Mouse (Mus musculus) lung, embryonic 15.5 days (tissue): ENCODE measurements around the gene Rpl6. TPM values are rescaled to one million over a fixed set of nuclear protein-coding genes. Genes with fewer than 3 reads are reported as not detected.
"Not testable (repeated sequence)": the region's sequence is repeated elsewhere in the genome, so short reads cannot be mapped to it uniquely, and the experiment has no call there.

ENCODE experiments used
- ATAC-seq: fragments of 200-750 bp; cut with Nextera tagmentation; 2 replicates; pipeline ENCODE4 v1.8.0; 2017; ENCODE audit warnings: moderate number of reproducible peaks, borderline replicate concordance; ENCODE audit not compliant: low FRiP score, low TSS enrichment; ENCODE audit errors: extremely low read depth
- H3K27ac ChIP-seq: fragments of 300-500 bp; sonication (generic); 2 replicates; pipeline ENCODE4 v1.5.1; 2015; ENCODE audit warnings: moderate library complexity, mild to moderate bottlenecking, inconsistent platforms
- H3K27me3 ChIP-seq: fragments of 300-500 bp; sonication (generic); 2 replicates; pipeline ENCODE4 v1.6.1; 2015; ENCODE audit warnings: inconsistent platforms
- H3K36me3 ChIP-seq: fragments of 300-500 bp; sonication (generic); 2 replicates; pipeline ENCODE4 v1.6.1; 2015; ENCODE audit warnings: inconsistent platforms
- H3K4me1 ChIP-seq: fragments of 300-500 bp; sonication (generic); 2 replicates; pipeline ENCODE4 v1.6.1; 2015; ENCODE audit warnings: inconsistent platforms
- H3K4me2 ChIP-seq: fragments of 300-500 bp; sonication (generic); 2 replicates; pipeline ENCODE4 v1.6.1; 2015; ENCODE audit warnings: inconsistent platforms, mild to moderate bottlenecking, moderate library complexity
- H3K4me3 ChIP-seq: fragments of 300-500 bp; sonication (generic); 2 replicates; pipeline ENCODE4 v1.5.1; 2015; ENCODE audit warnings: mild to moderate bottlenecking, inconsistent platforms
- H3K9ac ChIP-seq: fragments of 300-500 bp; sonication (generic); 2 replicates; pipeline ENCODE4 v1.6.1; 2015; ENCODE audit warnings: inconsistent platforms
- H3K9me3 ChIP-seq: fragments of 300-500 bp; sonication (generic); 2 replicates; pipeline ENCODE4 v1.6.1; 2016; ENCODE audit warnings: inconsistent platforms
- WGBS: fragments of 180-500 bp; shearing (Covaris S2); methylation state at CpG from one replicate; pipeline ENCODE4 v1.1.7; 2015; 5-methylcytosine and 5-hydroxymethylcytosine counted together
- polyA plus RNA-seq: library from polyadenylated mRNA; unstranded; fragments of >200 nt; fragmentation: Nextera tagmentation; extraction: Ambion mirVana; gene quantifications from 2 replicates; pipeline ENCODE4 v1.2.1, GENCODE M21; 2015

Gene Rpl6
- polyA plus RNA-seq, 1 experiment from 2014 or later = 563 TPM

DNA sequence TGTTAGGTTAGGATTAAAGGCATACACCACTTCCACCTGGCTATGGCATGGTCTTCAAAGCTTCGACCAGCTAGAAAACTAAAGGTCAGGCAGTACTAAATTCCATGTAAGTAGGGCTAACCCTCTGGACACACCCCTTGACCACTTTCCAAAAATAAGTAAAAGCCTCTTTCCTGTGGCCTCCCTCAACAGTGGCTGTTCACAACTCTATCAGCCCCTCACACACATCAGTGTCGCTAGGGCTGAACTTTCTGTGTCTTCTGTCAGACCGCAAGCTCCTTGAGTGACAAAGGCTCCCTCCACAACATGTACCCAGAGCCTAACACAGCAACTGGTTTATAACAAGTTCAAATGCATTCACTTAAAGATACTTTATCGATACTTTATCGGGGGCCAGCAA lies 5.9 kb upstream of the Rpl6 start:
- H3K36me3 ChIP-seq = no peaks in the 10 kb centered on the region
- H3K4me2 ChIP-seq = no peak overlapping the region
- no peak for ATAC-seq
- H3K4me1 ChIP-seq = no peaks in the 10 kb centered on the region
- no peak overlapping the region for H3K4me3 ChIP-seq
- 81% methylated on average over 5 of the region's 5 CpGs for WGBS
- H3K9me3 ChIP-seq = no peaks in the 10 kb centered on the region
- H3K27me3 ChIP-seq = no peaks in the 10 kb centered on the region
- H3K27ac ChIP-seq = no peak overlapping the region
- H3K9ac ChIP-seq = no peak overlapping the region

DNA sequence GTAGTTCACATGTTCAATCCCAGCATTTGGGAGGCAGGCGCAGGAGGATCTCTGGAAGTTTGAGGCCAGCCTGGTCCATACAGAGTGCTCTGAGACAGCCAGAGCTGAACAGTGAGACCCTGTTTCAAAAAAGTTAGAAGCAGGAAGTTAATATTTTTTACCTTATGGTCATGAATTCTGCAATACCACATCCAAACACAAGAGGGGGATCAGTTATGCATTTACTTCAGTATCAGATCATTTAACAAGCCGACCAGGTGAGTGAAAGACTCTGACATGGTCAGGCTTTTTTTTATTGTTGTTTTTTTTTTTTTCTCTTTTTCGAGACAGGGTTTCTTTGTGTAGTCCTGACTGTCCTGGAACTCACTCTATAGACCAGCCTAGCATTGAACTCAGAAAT lies 2.5 kb upstream of the Rpl6 start:
- Histone ChIP-seq H3K4me3 (no peak overlapping the region), H3K4me1 (peaks cover 14% of the 10 kb centered on the region), H3K9me3 (no peaks in the 10 kb centered on the region), H3K27ac (no peak overlapping the region), H3K27me3 (no peaks in the 10 kb centered on the region), H3K9ac (no peak overlapping the region), H3K36me3 (peaks cover 13% of the 10 kb centered on the region), H3K4me2 (no peak overlapping the region)
- WGBS = 41% methylated on average over 3 of the region's 3 CpGs
- no peak for ATAC-seq

DNA sequence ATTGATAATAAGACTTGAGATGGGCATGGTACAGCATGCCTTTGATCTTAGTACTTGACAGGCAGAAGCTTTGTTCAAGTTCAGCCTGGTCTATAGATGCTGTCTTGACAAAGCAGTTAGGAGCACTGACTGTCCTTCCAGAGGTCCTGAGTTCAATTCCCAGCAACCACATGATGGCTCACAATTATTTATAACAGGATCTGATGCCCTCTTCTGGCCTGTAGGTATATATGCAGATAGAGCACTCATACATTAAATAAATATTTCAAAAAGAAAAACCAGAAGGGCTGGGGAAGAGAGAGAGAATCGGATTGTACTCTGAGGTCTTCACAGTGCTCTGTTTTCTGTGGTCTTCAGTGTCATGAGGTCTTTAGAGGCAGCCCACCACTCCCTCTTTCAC lies 1.8 kb upstream of the Rpl6 start:
- ATAC-seq = no peak
- WGBS = 77% methylated on average over 1 of the region's 1 CpGs
- Histone ChIP-seq H3K36me3 (peaks cover 20% of the 10 kb centered on the region), H3K9ac (no peak overlapping the region), H3K9me3 (no peaks in the 10 kb centered on the region), H3K4me3 (no peak overlapping the region), H3K4me1 (peaks cover 19% of the 10 kb centered on the region), H3K27me3 (no peaks in the 10 kb centered on the region), H3K4me2 (no peak overlapping the region), H3K27ac (no peak overlapping the region)

DNA sequence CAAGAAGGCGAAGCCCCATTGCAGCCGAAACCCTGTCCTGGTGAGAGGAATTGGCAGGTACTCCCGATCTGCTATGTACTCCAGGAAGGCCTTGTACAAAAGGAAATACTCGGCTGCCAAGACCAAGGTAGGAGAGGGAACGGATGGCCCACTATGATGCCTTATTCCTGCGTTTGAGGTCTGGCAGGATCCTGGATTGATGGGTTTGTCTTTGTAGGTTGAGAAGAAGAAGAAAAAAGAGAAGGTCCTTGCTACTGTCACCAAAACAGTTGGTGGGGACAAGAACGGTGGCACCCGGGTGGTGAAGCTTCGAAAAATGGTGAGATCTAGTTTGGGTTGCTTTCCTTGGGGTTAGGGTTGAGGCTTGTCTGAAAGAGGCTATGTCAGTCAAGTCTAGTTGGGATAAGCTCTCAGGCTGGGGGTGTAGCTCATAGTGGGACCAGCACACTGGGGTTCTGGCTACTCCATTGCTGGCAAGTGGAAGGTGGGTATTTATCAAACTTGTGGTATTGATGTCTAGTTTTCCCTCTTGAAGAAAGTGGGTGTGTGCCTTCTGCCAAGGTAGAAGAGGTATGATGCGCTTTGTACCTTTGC lies 1.4 kb downstream of the Rpl6 start:
- H3K4me2 ChIP-seq = peak overlapping the region; percentile 69
- peaks cover 52% of the 10 kb centered on the region for H3K36me3 ChIP-seq

DNA sequence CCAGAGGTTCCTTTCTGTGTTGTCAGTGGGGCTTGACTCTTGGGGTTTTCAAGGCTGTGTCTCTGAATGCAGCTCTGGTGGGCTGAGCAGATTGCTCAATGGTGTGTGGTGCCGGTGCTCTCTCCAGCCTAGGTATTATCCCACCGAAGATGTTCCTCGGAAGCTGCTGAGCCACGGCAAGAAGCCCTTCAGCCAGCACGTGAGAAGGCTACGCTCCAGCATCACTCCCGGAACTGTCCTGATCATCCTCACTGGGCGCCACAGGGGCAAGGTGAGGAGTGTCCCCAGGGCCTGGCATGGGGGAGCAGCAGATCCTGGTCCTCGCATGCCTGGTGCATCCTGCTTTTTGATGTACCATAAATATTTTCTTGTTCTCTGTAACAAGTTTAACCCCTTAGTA lies 2.3 kb downstream of the Rpl6 start:
- peak overlapping the region; percentile 99 for H3K9ac ChIP-seq
- peak overlapping the region; percentile 97; the same call in 1 of the 2 replicates for H3K4me3 ChIP-seq
- H3K4me2 ChIP-seq = peak overlapping the region; percentile 69; the same call in 1 of the 2 replicates
- H3K27me3 ChIP-seq = no peaks in the 10 kb centered on the region
- H3K36me3 ChIP-seq = peaks cover 61% of the 10 kb centered on the region
- peaks cover 25% of the 10 kb centered on the region for H3K4me1 ChIP-seq
- 70% methylated on average over 9 of the region's 9 CpGs for WGBS
- H3K27ac ChIP-seq = no peak overlapping the region
- ATAC-seq = no peak
- H3K9me3 ChIP-seq = no peaks in the 10 kb centered on the region

More for the DNA sequence above, 1.4 kb downstream of the Rpl6 start:
- H3K9me3 ChIP-seq, H3K27ac ChIP-seq, H3K27me3 ChIP-seq, ATAC-seq: not testable (repeated sequence)
- Histone ChIP-seq H3K4me1 (peaks cover 25% of the 10 kb centered on the region), H3K9ac (peak overlapping the region; percentile 99), H3K4me3 (peak overlapping the region; percentile 97)
- WGBS = 62% methylated on average over 8 of the region's 10 CpGs

DNA sequence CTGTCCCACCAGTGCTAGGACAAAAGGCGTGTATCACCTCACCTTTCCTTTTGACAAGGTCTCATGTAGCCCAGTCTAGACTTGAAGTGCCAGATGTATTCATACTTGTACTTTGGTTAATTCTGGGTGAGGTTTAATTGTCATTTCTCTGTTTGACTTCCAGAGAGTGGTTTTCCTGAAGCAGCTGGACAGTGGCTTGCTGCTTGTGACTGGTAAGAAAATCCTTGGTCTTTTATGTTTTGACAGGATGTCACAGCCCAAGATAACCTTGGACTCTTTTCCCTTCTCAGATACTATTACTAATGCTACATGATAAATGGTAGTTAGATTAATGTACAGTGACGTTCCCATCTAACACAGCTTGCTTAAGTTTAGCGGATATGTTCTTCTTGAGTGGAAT lies 2.7 kb downstream of the Rpl6 start:
- no peak for ATAC-seq
- H3K9ac ChIP-seq = no peak overlapping the region

DNA sequence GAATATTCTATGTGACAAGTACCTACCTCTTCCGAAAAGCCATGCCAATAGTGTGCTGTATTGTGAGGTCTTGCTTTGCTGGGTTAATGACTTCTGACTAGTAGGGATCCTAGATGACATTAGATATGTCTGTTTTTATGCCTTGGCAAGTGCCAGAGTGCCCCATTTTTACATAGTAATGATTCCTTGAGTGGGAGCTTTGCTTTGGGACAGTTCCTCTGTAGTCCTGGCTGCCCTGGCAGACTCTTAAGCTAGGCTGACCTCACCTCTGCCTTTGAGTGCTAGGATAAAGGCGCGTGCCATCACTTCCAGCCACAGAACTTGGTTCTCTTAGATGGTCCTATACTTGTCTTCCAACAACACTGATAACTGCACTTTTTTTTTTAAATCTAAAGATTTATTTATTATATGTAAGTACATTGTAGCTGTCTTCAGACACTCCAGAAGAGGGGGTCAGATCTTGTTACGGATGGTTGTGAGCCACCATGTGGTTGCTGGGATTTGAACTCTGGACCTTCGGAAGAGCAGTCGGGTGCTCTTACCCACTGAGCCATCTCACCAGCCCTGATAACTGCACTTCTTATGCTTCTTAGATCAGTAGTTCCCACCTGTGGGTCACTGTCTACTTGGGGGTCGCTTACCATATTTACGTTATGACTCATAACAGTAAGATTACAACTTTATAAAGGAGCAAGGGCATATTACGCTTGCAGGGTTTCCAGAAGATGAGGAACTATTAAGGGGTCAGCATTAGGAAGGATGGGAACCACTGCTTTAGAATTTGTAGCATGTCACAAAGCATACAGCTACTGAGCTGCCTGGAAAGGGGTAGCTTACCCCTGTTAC lies 5.7 kb downstream of the Rpl6 start:
- Histone ChIP-seq H3K27ac (no peak overlapping the region), H3K27me3 (no peaks in the 10 kb centered on the region), H3K36me3 (peaks cover 79% of the 10 kb centered on the region), H3K4me2 (no peak overlapping the region), H3K4me3 (no peak overlapping the region), H3K9me3 (no peaks in the 10 kb centered on the region), H3K4me1 (peaks cover 25% of the 10 kb centered on the region), H3K9ac (no peak overlapping the region)
- 76% methylated on average over 9 of the region's 9 CpGs for WGBS
- ATAC-seq = no peak

More for the DNA sequence above, 2.7 kb downstream of the Rpl6 start:
- Histone ChIP-seq H3K4me3 (no peak overlapping the region), H3K27ac (no peak overlapping the region), H3K4me2 (no peak overlapping the region), H3K36me3 (peaks cover 65% of the 10 kb centered on the region), H3K27me3 (no peaks in the 10 kb centered on the region), H3K4me1 (peaks cover 25% of the 10 kb centered on the region), H3K9me3 (no peaks in the 10 kb centered on the region)
- 56% methylated on average over 3 of the region's 3 CpGs for WGBS

DNA sequence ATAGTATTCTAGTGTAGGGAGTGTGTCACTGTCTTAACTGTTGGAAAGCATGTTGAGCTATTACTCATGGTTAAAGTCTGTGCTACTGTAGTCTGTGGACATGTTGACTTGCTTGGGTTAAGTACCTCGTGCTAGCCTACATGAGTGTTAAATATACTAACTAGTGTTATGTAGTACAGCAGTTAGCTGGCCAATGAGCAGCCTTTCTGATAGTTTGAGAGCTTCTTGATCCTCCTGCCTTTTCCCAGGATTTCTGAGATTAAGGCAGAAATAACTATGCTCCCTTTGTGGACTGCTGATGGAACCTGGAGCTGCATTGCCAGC lies 6.3 kb downstream of the Rpl6 start:
- Histone ChIP-seq H3K27ac (no peak overlapping the region), H3K9me3 (no peaks in the 10 kb centered on the region), H3K27me3 (no peaks in the 10 kb centered on the region), H3K4me3 (no peak overlapping the region), H3K9ac (no peak overlapping the region), H3K4me2 (no peak overlapping the region), H3K4me1 (peaks cover 22% of the 10 kb centered on the region), H3K36me3 (peaks cover 78% of the 10 kb centered on the region)
- 78% methylated on average over 1 of the region's 1 CpGs for WGBS
- no peak for ATAC-seq

DNA sequence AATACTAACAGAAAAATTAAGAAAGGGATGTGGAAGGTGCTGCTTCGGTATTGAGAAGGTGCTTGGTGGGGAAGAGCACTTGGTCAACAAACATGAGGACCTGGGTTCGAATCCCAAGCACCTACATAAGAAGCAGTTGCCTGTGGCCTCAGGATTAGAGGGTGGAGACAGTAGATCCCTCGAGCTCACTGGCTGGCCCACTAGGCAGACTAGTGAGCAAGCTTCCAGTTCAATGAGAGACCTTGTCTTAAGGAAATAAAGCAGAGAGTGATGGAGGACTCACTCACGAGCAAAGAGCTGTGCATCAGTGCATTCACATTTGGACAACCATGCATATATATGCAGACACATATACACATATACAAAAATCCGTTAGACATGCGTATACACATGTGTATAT lies 7.8 kb downstream of the Rpl6 start:
- Histone ChIP-seq H3K36me3 (peaks cover 62% of the 10 kb centered on the region), H3K9ac (no peak overlapping the region)
- no peak for ATAC-seq

DNA sequence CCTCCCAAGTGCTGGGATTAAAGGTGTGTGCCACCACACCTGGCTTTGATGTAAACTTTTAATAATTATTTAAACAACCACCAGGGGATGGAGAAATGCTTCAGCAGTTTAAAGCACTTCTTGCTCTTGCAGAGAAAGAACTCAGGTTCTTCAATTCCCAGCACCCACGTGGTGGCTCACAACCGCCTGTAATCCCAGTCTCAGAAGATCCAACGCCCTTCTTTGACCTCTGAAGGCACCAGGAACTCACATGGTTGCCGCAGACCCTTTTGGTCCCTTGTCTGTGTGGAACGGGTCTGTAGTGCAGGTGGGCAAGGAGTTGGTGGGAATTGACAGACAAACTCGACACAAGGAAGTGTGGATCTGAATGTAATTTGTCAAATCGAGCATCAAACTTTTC lies 10.4 kb downstream of the Rpl6 start:
- Histone ChIP-seq H3K27me3 (no peaks in the 10 kb centered on the region), H3K9ac (no peak overlapping the region), H3K27ac (no peak overlapping the region), H3K4me2 (no peak overlapping the region), H3K36me3 (peaks cover 36% of the 10 kb centered on the region), H3K4me1 (0 out of 2 replicates have a peak, but pooled peaks cover 2% of the 10 kb centered on the region), H3K4me3 (no peak overlapping the region), H3K9me3 (no peaks in the 10 kb centered on the region)
- no peak for ATAC-seq
- WGBS = 53% methylated on average over 7 of the region's 7 CpGs

More for the DNA sequence above, 7.8 kb downstream of the Rpl6 start:
- H3K4me3 ChIP-seq = no peak overlapping the region
- no peaks in the 10 kb centered on the region for H3K9me3 ChIP-seq
- 91% methylated on average over 6 of the region's 6 CpGs for WGBS
- no peak overlapping the region for H3K4me2 ChIP-seq
- no peaks in the 10 kb centered on the region for H3K27me3 ChIP-seq
- H3K4me1 ChIP-seq = peaks cover 7% of the 10 kb centered on the region; the same call in 1 of the 2 replicates
- no peak overlapping the region for H3K27ac ChIP-seq

DNA sequence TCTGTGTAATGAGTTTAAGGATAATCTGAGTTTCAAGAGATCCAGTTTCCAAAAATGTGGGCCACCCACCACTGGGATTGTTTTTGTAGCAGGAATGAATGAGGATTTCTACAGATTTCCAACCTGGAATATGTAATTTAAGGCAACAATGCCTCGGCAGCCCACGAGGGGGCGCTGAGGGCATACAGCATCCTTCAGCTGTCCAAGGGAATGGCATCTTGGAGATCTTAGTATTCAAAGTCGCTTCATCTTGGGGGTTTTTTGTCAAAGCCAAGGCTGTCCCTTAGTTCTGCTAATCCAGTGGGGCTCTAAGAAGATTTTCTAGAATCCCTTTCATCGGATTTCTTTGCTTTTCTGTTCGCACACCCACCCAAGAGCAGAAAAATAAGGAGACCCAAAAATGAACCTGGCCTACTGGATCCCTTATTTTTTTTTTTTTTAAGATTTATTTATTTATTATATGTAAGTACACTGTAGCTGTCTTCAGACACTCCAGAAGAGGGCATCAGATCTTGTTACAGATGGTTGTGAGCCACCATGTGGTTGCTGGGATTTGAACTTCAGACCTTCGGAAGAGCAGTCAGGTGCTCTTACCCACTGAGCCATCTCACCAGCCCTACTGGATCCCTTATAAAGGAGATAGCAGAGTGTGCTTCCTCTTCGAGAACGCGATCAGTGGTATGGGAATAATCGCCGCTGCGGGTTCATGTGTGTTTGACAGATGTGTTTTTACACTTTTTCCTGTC lies 11.3 kb downstream of the Rpl6 start:
- no peak overlapping the region for H3K27ac ChIP-seq
- no peak overlapping the region for H3K9ac ChIP-seq
- no peak for ATAC-seq
- no peaks in the 10 kb centered on the region for H3K27me3 ChIP-seq
- no peak overlapping the region for H3K4me3 ChIP-seq
- 47% methylated on average over 13 of the region's 13 CpGs for WGBS
- H3K9me3 ChIP-seq = no peaks in the 10 kb centered on the region
- H3K4me1 ChIP-seq = 0 out of 2 replicates have a peak, but pooled peaks cover 4% of the 10 kb centered on the region
- H3K4me2 ChIP-seq = no peak overlapping the region
- peaks cover 28% of the 10 kb centered on the region for H3K36me3 ChIP-seq

DNA sequence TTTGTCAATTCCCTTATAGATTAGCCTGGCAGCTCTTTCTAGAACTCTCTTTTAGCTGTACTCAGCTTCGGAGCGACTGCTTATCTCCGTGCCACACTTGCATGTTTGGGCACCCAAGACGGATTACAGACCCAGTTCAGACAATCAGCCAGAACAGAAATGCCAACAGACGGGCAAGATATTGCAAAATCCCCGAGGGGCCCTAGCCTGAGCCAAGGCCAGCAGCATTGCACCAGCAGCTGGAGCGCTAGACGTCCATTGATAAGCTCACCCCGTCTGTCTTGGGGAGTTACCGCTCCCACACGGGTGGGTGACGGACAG lies 11.8 kb downstream of the Rpl6 start:
- H3K27me3 ChIP-seq = no peaks in the 10 kb centered on the region
- no peaks in the 10 kb centered on the region for H3K9me3 ChIP-seq
- H3K36me3 ChIP-seq = peaks cover 23% of the 10 kb centered on the region
- 70% methylated on average over 12 of the region's 12 CpGs for WGBS
- no peak overlapping the region for H3K4me2 ChIP-seq
- no peak overlapping the region for H3K9ac ChIP-seq
- ATAC-seq = no peak
- no peak overlapping the region for H3K27ac ChIP-seq
- H3K4me3 ChIP-seq = no peak overlapping the region
- H3K4me1 ChIP-seq = peaks cover 5% of the 10 kb centered on the region; the same call in 1 of the 2 replicates
